Mouse (Mus musculus): Measurements from ENCODE around the gene Ctu1. TPM values are rescaled to one million over a fixed set of nuclear protein-coding genes. Genes with fewer than 3 reads are reported as not detected.
"Not testable (repeated sequence)": the region's sequence is repeated elsewhere in the genome, so short reads cannot be mapped to it uniquely, and the experiment has no call there.

Gene Ctu1
- total RNA-seq (2021) = 10 to 100 TPM in 1 of 2 experiments, 1 to 10 TPM in 1; 9.9 to 10.4 TPM
- polyA plus RNA-seq (2012; rRNA removed) = 20.1 and 21.3 TPM in 2 replicates
- long read RNA-seq, transcript Ctu1-201 (3 exons, 2,475 nt) = major isoform, 14 of 15 reads
- long read RNA-seq, partial matches to known transcripts = 1 of 15 reads
- long read RNA-seq, other reads (novel, unspliced or antisense) = 0 of 15 reads

- peak; percentile 94 for DNase-seq
Measured at GRCm38 (mm10) chr7:43671809-43672580, at the start of gene Ctu1. Gene Ctu1, plus strand, starts transcription at chr7:43672016.

GRCm38 (mm10) chr7:43622927-43623326 is 48.9 kb upstream of the Ctu1 start:
- DNase-seq = no peak

GRCm38 (mm10) chr7:43623819-43624218 is 48.0 kb upstream of the Ctu1 start:
- no peak for DNase-seq

- no peak for DNase-seq
Measured at GRCm38 (mm10) chr7:43625065-43625464, 46.8 kb upstream of the Ctu1 start.

- DNase-seq = no peak
Measured at GRCm38 (mm10) chr7:43625794-43626422, 45.9 kb upstream of the Ctu1 start.

GRCm38 (mm10) chr7:43633940-43634339 is 37.9 kb upstream of the Ctu1 start:
- no peak for DNase-seq

GRCm38 (mm10) chr7:43634500-43634899 is 37.3 kb upstream of the Ctu1 start, which contains the start of gene Ceacam18:
Gene Ceacam18, plus strand, starts transcription at chr7:43634707.
- no peak for DNase-seq

GRCm38 (mm10) chr7:43636194-43636593 is 35.6 kb upstream of the Ctu1 start:
- no peak for DNase-seq

- no peak for DNase-seq
Measured at GRCm38 (mm10) chr7:43637118-43637517, 34.7 kb upstream of the Ctu1 start.

- DNase-seq = peak; percentile 80
Measured at GRCm38 (mm10) chr7:43642587-43642986, 29.2 kb upstream of the Ctu1 start.

- no peak for DNase-seq
Measured at GRCm38 (mm10) chr7:43643046-43643652, 28.7 kb upstream of the Ctu1 start.

- peak; percentile 52 for DNase-seq
Measured at GRCm38 (mm10) chr7:43652683-43653082, 19.1 kb upstream of the Ctu1 start.

- DNase-seq = no peak
Measured at GRCm38 (mm10) chr7:43654519-43654918, 17.3 kb upstream of the Ctu1 start.

GRCm38 (mm10) chr7:43656232-43656631 is 15.6 kb upstream of the Ctu1 start:
- DNase-seq = no peak

GRCm38 (mm10) chr7:43660002-43660401 is 11.8 kb upstream of the Ctu1 start, which contains the start of gene Siglece:
Gene Siglece, minus strand, starts transcription at chr7:43660161.
- no peak for DNase-seq

GRCm38 (mm10) chr7:43662804-43663203 is 9.0 kb upstream of the Ctu1 start:
- DNase-seq = peak; percentile 71

GRCm38 (mm10) chr7:43667221-43667620 is 4.6 kb upstream of the Ctu1 start:
- not testable (repeated sequence) for DNase-seq

GRCm38 (mm10) chr7:43668582-43668981 is 3.2 kb upstream of the Ctu1 start:
- DNase-seq = no peak

- DNase-seq = no peak
Measured at GRCm38 (mm10) chr7:43671064-43671808, 580 bp upstream of the Ctu1 start.

- DNase-seq = no peak
Measured at GRCm38 (mm10) chr7:43672581-43673260, 905 bp downstream of the Ctu1 start.

- no peak for DNase-seq
Measured at GRCm38 (mm10) chr7:43675091-43675490, 3.3 kb downstream of the Ctu1 start.

Measured in adrenal gland, adult 2 months (tissue).